Mouse (Mus musculus) adrenal gland, adult 8-10 months (tissue): ENCODE results near the gene Arhgef2. TPM values are rescaled to one million over a fixed set of nuclear protein-coding genes. Genes with fewer than 3 reads are reported as not detected.

ENCODE experiments used
- DNase-seq: peaks from one replicate; pipeline ENCODE4 v3.0.0; 2022
- total RNA-seq, 4 experiments: library from RNA; stranded (reverse); gene quantifications; 2 replicates each; pipeline ENCODE4 v1.2.4; 2022

The Arhgef2 gene
- total RNA-seq, 4 experiments from 2014 or later, result 22.0 to 48.2 (median 31.5) TPM

DNA sequence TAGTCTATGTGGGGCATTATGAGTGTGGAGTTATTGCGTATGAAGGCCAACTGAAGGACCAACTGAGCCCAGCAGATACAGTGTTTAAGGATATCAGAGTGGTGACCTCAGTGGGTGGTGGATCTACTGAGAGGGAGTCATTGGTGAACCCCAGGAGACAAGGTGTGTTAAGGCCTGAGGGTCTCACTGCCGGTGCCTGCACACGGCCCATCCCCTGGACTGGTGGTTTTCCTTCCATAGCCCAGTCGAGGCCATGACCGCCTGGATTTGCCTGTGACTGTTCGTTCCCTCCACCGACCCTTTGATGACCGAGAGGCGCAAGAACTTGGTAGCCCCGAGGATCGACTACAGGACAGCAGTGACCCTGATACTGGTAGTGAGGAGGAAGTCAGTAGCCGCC, 40.2 kb downstream of the Arhgef2 start:
- DNase-seq, result no peak

DNA sequence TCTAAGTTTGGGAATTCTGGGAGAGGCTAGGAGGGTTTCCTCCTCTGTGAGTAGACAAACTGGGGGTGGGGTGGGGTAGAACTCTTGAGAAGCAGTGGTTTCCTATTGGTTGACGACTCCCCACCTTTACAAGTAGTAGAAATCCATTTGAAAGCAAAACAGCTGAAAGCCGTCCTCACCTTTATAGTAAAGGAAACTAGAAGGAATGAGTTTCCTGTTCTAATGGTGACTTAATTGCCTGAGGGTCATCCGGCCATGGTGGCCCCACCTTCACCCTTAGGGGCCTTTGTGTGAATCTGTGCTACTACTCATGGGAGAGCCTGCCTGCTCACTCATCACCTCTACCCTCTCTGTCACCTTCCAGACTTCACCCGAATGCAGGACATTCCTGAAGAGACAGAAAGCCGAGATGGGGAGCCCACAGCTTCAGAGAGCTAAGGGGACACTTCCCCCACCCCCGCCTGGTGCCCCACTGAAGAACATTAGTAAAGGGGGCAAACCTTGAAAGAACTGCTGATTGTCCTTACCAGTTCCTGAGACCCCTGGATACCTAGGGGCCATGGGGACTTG, 40.7 kb downstream of the Arhgef2 start:
- DNase-seq, result no peak

DNA sequence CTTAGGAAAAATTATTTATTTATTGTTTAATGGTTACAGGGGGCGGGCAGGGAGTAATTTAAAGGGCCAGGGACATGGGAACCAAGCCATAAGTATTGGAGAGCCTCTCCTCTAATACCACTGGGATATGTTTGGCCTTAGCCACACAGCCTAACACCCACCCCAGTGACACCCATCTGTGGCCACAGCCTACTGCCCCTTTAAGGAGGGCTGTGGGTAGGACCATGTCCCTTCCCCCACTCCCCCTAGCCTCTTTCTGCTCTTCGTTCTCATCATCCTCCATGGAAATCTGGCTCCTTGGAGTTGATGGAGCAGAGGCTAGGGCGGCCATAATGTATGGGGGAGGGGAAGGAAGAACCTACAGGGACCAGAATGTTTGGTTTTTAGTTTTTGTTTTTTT, 41.3 kb downstream of the Arhgef2 start:
- no peak for DNase-seq

DNA sequence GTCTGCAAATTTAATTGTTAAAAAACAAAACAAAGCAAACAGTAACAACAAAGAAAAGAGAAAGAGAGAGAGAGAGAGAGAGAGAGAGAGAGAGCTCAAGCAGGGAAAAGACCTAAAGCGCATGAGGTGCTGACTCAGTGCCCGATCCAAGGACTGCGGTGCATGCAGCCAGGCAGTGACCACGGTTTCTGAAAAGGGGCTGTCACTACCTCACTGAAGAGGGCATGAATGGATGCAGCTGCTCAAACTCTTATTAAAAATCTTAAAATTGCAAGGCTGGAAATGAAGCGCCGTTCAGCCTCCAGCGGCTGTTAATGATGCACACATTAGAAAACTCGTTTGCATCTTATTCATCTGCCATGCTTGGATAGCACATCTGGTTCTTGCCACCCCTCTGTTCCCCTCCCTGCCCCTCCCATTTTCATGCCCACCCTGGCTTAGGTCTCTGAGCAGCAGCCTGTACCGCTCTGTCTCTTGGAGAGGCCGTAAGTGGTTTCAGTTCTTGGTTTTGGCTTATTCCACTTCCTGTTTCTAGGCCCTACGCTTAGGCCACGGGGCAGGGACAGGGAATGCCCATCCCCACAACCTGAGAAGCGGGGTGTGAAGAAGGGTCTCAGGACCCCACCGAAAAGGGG, 42.1 kb downstream of the Arhgef2 start:
- no peak for DNase-seq

DNA sequence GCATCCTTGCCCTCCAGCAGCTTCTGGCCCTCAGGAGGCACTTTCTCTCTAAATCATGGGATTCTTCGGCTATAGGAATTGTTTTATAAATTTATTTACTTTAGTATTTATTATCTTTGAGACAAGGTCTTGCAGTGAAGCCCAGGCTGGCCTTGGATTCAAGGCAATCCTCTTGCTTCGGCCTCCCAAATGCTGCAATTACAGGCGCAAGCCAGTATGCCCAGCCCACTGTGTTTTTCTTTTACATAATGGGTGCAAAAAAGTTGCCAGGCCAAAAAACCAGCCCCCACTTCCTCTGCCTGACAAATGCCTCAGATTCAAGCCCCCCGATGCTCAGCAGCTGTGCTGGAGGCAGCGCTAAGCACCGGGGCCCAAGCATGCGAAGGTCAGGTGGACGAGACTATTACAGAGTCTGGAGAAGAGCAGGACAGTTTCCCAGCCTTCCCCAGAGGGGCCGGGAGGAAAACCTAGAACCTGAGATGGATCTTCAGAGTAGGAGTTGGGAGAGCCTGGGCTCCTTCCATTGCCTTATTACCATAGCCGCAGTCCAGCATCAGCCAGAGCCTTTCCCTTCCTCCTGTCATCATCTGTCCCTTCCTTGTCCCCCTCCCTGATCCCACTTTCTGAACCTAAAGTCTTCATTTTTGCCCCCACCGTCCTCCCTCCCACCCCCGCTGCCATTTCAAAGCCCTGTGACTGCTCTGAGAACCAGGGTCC, 42.8 kb downstream of the Arhgef2 start:
- DNase-seq, result no peak

DNA sequence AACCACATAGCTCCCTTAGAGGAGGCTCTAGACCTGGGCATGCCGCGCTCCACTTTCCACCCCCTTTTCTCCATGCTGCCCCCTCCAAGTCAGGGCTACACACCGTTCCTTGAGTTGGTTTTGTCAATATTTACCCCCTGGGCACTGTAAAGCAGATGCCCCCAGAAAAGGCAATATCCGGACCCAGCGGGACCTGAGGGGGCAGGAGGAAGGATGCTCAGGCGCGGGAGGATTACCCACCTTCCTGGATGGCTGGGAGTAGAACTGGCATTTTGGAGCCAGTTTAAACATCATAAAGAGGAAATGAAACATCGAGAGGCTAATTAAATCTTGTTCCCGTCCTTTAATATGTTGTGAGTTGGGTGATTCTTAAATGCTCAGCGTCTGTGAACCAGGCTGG, 43.4 kb downstream of the Arhgef2 start:
- no peak for DNase-seq

DNA sequence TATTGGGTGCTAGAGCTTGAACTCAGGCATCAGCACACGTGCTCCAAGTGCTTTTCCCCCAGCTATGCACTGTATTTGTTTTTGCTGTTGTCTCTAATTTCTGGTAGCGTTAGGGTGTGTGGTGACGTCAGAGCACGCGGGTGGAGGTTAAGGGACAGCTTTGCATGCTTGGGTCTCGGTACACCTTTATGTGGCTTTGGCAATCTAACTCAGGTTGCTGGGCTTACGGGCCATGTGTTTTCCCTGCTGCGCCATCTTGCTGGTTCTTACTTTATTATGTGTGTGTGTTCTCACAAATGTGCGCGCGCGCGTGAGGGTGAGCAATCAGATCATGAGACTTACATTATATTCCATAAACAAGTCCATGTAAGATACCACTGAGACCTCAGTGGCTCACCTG, 44.2 kb downstream of the Arhgef2 start:
- no peak for DNase-seq

DNA sequence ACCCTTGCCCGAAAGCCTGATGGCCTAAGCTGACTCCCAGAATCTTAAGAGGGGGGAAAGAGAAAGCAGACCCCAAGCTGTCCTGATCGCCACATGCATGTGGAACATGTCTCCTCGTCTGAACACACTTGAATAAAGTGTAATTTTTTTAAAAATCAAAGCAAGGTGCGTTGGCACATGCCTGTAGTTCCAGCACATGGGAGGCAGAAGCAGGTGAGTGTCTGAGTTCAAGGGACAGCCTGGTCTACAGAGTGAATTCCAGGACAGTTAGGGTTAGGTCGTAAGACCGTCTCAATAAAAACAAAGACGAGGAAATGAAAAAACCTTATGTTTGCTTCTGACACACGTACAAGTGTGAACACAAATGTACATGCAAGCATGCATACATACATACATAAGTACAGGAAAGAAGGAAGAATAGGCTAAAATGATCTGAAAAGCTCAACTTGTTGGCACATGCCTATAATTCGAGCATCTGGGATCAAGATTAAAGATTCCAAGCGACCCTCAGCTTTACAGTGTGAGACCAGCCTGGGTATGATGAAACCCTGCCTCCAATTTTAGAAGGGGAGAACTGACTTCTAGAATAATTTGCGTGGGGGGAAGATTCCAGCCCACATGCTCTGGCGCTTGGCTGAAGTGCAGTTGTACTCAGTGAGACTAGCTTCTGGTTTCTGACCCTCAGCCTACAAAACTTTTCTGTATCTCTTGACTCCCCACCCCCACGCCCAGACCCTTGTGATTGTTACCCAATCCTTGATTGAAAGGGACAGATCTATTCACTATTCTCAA, 45.1 kb downstream of the Arhgef2 start:
- DNase-seq, result no peak

DNA sequence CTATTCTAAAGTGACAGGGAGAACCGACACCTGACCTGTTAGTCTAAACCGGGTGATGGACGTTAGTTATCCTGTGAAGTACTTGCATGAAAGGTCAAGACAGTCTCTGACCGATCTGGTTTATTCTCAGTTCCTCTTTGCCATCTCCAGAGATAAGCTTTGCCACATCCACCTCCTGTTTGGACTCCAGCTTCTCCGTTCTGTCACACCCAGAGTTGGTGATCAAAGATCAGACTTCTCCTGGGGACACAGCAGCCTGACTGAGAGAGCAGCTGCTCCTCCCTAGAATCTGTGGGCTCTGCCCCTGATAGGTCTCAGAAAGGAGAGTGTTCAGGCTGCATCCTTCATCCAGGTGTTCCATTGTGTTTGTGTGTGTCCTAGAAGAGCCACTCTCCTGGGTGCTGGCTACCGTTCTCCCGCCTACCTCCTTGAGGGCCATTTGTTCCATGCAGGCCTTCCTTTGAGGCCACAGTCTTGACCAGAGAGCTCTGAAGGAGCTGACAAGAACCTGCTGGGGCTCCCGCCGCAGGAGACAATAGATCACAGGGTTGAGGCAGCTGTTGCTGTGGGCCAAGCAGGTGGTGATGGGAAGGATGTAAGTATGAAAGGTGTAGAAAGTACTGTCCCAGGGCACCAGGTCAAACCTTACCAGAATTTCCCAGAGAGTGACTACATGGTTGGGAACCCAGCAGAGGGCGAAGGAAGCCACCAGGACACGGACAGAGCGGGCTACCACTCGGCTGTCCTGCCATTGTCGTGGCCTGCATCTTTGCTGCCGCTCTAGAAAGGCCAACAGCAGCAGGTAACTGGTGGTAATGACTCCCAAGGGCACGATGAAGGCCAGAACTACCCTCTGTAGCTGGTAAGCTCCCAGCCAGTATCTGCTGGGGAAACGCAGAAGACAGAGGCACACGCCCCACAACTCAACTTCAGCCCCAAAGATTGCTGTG, 46.2 kb downstream of the Arhgef2 start:
- no peak for DNase-seq

DNA sequence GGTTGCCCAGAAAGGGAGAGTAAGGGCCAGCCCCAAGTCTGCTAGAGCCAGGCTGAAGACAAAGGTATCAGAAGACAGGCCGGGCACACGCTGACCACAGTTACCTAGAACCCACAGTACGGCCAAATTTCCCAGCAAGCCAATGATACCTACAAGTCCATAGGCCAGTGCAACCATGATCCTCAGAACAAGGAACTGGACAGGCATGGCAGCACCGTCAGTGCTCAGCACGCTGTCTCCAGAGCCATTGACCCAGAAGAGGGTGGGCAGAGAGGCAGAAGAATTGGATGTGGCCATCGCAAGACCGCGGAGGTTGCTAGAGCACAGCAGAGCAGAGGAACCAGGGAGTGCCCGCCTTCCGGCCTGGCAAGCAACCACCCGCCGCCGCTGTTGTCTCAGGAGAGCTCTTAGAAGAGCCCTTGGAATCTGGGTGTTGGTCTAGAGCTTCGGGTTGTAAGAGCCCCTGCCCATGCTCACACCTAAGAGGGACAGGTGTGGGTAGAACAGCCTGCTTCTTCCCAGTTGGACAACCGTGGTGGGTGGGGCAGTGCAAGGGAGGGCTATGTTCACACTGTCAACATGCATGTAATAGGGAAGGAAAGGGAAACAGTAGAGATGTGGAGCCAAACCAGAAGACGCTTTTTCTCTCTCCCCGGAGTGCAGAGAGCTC, 47.2 kb downstream of the Arhgef2 start, which contains the start of gene Rxfp4:
Gene Rxfp4 (minus strand): TSS at position 297 of the 670 bp plus-strand sequence.
- DNase-seq, result no peak

DNA sequence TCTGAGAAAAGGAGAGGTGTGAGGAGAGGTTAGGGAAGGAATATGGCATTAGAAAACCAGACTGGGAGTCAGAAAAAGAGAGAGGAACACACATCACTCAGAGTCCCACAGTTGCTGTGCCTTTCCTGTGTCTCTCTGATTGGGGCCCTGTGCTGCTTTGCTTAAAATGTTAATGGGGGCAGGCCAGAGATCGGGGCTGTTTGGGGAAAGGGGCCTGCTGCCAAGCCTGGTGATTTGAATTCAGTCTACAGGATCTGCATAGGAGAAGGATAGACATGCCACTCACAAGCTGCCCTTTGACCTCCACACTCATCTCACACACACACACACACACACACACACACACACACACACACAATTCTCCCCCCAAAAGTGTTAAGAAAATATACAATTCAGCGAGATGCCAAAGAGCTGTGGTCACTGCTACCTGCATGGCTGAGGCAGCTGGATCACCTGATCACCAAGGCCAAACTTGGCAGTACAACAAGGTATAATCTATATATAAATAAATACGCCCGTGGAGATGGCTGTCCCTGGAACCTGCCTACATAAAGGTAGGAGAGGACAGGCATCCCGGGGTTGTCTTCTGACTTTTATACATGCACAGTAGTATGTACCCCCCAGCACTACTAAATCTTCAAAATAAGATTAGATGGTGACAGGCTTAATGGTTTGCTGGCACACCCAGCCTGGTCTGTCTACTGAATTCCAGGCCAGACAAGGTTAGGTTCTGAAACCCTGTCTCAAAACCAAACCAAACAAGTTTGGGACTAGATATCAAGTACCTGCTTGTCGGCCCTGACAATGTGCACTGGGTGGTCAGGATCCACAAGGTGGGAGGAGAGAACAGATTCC, 48.0 kb downstream of the Arhgef2 start:
- no peak for DNase-seq

DNA sequence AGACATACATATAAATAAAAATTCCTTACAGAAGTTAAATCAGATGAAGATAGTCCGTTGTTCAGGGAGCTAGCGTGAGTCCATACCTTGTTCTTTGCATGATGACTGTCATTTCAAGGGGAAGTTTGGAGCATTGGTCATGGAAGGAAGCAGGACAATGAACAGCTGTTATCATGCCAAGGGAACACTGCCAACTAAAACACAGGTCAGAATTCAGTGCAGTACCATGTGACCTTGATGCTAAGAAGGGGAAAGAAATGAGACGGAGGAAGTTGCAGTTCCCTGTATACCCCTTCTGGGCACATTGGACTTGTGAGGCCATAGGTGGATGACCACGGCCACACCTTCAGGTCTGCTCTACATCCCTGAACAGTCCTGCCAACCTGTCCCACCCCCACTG, 48.9 kb downstream of the Arhgef2 start:
- DNase-seq, result no peak

DNA sequence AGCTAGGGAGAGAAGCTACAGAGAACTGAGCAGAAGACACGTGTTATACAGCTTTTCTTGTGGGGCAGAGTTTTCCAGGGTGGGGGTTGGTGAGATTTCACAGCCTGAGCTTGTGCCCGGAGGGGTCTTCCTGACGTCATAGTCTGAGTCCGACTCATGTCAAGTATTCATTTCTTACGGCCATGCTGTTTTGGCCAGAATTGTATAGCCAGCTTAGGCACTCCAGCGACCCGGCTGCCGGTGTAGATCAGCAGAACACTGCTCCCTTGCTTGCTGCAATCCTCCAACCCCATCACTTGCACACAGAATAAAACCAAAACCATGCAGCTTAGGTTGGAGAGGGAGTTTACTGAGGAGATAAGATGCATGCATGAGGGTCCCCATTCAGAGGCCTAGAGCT, 49.9 kb downstream of the Arhgef2 start:
- no peak for DNase-seq

DNA sequence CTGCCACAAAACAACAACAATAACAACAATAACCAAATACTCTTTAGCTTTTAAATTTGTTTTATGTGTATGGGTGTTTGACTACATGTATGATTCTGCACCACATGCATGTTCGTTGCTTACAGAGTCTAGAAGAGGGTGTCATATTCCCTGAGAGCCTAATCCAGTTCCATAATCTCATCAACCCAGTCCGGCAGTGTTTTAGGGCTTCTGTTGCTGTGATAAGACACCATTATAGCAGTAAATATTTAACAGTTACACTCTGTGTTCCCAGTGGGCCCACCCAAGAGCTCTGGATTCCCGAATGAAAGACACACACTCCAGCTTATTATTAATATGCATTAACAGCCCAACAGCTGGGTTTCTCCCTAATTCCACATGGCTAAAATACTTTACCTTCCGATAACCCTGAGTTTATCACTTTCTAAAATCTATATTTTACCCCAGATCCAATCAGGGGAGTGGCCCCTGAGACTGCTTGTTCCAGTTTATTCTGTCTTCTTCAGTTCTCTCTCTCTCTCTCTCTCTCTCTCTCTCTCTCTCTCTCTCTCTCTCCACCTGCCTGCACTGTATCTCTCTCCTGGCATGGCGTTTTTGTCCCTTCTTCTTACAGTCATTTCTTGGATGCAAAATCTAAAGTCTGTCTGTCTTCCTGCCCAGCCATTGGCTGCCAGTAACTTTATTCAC, 52.8 kb downstream of the Arhgef2 start:
- no peak for DNase-seq

DNA sequence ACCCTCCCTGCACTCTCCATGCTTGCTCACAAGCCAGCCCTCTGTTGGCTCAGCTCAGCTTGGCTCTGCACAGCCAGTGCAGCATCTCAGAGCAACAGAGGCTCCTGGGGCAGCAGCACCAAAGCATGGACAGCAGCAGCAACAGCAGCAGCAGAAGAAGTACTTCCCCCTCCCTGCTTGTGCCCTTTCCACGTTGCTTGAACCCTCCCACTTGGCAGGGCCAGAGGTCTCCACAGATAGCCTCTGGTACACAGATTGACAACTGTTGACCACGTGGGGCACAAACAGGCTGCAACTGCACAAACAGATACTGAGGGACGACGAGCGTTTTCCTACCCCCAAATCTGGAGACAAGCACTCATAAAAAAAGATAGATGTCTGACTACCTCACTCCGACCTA, 54.0 kb downstream of the Arhgef2 start:
- DNase-seq, result no peak

DNA sequence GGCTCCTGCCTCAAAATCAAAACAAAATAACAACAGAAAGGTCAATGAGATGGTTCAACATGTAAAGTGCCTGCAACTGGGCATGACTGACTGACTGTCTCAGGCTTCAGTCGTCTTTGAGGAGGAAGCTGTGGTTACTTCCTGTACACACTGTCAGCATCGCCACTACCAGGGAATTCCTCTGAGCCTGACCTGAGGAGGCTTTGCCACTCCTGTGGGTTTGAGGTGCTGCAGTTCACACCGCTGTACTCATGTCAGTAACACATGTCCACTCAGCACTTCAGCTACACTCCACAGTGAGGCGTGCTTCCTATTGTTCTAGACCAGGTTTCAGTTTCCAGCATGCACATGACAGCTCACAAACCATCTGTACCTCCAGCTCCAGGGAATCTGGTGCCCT, 58.3 kb downstream of the Arhgef2 start:
- no peak for DNase-seq

DNA sequence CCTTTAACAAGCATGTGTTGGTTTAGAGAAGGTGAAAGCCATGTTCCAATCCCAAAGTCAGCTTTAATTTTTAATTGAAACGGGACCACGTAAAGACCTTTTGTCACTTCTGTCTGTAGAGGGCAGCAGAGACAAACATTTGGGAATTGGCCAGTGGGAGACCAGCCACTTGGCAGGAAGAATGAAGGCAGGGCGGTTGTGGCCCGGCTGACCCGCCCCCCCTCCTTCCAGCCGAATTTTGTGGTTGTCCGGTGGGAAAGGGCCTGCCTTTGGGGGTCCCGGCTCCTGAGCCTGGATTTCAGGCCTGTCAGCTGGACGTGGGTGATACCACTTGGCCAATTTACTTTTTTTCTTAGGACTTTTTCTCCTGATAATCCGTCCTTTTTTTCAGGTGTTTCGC, 71.6 kb downstream of the Arhgef2 start:
- DNase-seq, result peak; percentile 52

DNA sequence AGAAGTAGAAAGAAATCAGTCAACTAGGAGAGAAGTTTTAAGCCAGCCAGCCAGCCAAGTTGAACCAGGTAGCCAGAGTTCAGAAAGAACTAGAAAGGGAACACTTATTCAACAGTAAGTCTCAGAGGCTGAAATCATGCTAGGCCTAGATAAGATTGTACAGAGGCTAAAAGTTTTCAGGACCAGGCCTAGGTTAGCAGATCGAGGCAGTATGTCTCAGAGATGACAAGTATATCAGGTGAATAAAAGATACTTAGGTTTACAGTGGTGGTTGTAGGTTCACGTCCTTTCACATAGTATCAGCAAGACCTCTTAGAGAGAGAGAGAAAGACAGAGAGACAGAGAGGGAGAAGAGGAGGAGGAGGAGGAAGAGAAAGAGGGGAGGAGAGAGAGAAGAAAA, 78.0 kb downstream of the Arhgef2 start:
- DNase-seq, result no peak

DNA sequence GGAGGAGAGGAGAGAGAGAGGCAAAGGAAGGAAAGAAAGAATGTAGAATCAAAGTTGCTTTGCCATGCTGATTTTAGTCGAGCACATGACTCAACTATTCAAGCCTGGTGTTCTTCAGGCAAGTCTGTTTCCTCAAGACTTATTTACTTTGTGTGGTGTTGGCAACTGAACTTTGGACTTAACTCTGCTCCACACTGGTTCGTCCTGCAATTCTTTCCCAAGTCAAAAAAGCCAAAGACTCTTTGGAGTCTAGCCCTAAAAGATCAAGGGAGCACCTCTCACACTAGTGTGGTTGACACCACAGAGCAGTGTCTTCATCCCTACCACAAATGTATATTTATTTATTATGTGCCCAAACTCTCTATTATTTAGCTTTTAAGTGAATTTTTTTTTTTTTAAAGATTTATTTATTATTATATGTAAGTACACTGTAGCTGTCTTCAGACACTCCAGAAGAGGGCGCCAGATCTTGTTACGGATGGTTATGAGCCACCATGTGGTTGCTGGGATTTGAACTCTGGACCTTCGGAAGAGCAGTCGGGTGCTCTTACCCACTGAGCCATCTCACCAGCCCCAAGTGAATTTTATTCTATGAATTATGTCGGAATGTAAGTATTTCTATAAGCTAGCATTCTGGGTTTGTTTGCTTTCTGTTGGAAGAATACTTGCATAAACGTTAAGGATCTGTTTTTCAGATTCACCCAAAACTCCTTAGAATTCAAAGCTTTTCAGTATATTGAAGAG, 78.6 kb downstream of the Arhgef2 start:
- no peak for DNase-seq
